Mouse (Mus musculus): ENCODE measurements around the gene Map4k5. TPM values are rescaled to one million over a fixed set of nuclear protein-coding genes. Genes with fewer than 3 reads are reported as not detected.
A peak's percentile ranks its signal among the peaks of the same experiment; 100 is the strongest.

Gene Map4k5
- polyA plus RNA-seq, 1 experiment from 2014 or later, result 24.1 TPM

DNA sequence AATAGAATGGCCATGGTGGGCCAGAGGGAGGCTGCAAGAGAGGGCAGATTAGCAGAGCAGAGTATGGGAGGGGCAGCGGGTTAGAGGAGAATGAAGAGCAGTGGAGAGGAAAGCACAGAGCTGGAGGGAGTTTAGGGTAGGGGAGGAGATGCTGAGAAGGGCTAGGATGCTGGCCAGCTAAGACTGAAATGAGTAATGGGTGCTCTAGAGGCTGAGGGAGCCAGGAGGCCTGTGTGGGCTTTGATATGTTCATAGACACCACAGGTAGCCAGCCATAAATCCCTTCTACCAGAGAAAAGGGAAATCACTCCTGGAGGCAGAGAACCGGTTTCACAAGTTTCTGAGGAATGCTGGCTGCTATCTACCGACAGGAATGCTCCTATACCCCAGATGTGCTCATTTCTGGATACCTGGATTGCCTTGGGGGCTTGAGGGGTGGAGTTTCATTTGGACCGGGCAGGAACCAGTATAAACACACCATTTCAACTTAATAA, 13.8 kb downstream of the Map4k5 start:
- Histone ChIP-seq H3K4me2 (ENCODE audit: low read length) (no peak overlapping the region), H3K9ac (ENCODE audit: low read depth, low read length) (no peak overlapping the region), H3K4me3 (ENCODE audit: low read depth, low read length) (no peak overlapping the region), H3K27ac (ENCODE audit: low read length) (no peak overlapping the region), H3K36me3 (ENCODE audit: control insufficient read depth, insufficient read depth, low read length) (no peaks in the 10 kb centered on the region), H3K27me3 (ENCODE audit: control insufficient read depth, insufficient read depth, low read depth, low read length) (no peaks in the 10 kb centered on the region), H3K4me1 (ENCODE audit: control insufficient read depth, insufficient read depth, low read length) (peaks cover 13% of the 10 kb centered on the region), H3K9me3 (replicated peaks; ENCODE audit: control insufficient read depth, low read length, poor library complexity, severe bottlenecking) (no peaks in the 10 kb centered on the region)
- peak; percentile 54; the same call in 1 of the 2 replicates for ATAC-seq
- 3% methylated on average over 4 of the region's 4 CpGs for WGBS

DNA sequence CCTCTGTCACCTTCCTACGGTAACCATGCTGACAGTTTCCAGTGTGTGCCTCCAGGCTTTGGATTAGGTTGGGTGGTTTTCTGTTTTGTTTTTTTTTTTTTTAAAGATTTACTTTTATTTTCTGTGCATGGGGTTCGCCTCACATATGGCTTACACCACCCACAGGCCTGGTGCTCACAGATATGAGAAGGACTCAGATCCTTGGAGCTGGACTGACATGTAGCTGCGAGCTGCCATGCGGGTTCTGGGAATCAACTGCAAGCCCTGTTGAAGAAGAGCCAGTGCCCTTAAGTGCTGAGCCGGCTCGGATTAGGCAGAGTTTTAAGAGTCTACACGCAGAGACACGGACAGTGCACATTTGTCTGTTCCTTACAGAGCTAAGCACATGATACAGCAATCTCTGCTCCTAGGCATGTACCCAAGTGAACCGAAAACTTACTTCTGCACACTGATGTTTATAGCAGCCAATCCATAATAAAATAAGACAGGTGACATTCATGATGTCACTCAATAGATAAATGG, 15.1 kb downstream of the Map4k5 start:
- ATAC-seq, result no peak
- Histone ChIP-seq H3K27ac (ENCODE audit: low read length) (no peak overlapping the region), H3K9ac (ENCODE audit: low read depth, low read length) (no peak overlapping the region), H3K4me1 (ENCODE audit: control insufficient read depth, insufficient read depth, low read length) (peaks cover 13% of the 10 kb centered on the region), H3K4me2 (ENCODE audit: low read length) (no peak overlapping the region), H3K4me3 (ENCODE audit: low read depth, low read length) (no peak overlapping the region), H3K36me3 (ENCODE audit: control insufficient read depth, insufficient read depth, low read length) (no peaks in the 10 kb centered on the region), H3K9me3 (replicated peaks; ENCODE audit: control insufficient read depth, low read length, poor library complexity, severe bottlenecking) (no peaks in the 10 kb centered on the region), H3K27me3 (ENCODE audit: control insufficient read depth, insufficient read depth, low read depth, low read length) (no peaks in the 10 kb centered on the region)
- WGBS, result 91% methylated on average over 9 of the region's 9 CpGs

DNA sequence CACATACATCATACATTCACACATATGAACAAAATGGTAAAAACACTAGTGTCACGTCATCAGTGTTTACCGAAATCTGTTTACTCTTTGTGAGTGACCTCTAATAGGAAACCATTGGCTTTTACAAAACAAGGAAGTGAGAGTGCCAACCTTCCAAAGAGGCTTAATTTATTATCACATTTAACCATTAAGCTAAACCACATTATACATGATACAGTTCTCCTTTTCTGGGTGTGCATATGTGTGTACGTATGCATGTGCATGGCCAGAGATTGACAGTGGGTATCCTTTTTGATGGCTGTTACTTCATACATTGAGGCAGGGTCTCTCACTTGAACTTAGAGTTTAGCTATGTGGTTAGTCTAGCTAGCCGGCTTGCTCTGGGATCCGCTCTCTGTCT, 21.4 kb downstream of the Map4k5 start:
- H3K4me2 ChIP-seq (ENCODE audit: low read length), result no peak overlapping the region
- ATAC-seq, result no peak
- no peak overlapping the region for H3K9ac ChIP-seq (ENCODE audit: low read depth, low read length)
- H3K27ac ChIP-seq (ENCODE audit: low read length), result no peak overlapping the region
- no peak overlapping the region for H3K4me3 ChIP-seq (ENCODE audit: low read depth, low read length)
- H3K27me3 ChIP-seq (ENCODE audit: control insufficient read depth, insufficient read depth, low read depth, low read length), result no peaks in the 10 kb centered on the region
- H3K4me1 ChIP-seq (ENCODE audit: control insufficient read depth, insufficient read depth, low read length), result no peaks in the 10 kb centered on the region
- no peaks in the 10 kb centered on the region for H3K9me3 ChIP-seq (replicated peaks; ENCODE audit: control insufficient read depth, low read length, poor library complexity, severe bottlenecking)
- WGBS, result 94% methylated on average over 5 of the region's 5 CpGs
- peaks cover 5% of the 10 kb centered on the region for H3K36me3 ChIP-seq (ENCODE audit: control insufficient read depth, insufficient read depth, low read length)

DNA sequence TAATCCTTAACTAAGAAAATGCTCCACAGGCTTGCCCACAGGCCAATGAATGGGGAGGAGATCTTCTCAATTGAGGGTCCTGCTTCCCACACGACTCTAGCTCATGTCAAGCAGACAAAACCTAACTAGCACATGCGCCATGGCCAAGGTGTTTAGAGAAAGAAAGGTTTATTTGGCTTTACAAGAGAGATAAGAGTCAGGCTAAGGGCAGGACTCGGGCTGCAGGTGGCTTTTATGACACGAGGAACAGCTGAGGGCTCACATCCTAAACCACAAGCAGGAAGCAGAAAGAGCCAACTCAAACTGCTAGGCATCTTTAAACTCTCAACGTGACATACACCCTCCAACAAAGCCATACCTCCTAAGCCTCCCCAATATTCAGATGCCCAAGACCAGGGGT, 25.7 kb downstream of the Map4k5 start:
- peaks cover 10% of the 10 kb centered on the region for H3K36me3 ChIP-seq (ENCODE audit: control insufficient read depth, insufficient read depth, low read length)
- no peak for ATAC-seq
- no peak overlapping the region for H3K4me2 ChIP-seq (ENCODE audit: low read length)
- H3K27ac ChIP-seq (ENCODE audit: low read length), result no peak overlapping the region
- H3K4me1 ChIP-seq (ENCODE audit: control insufficient read depth, insufficient read depth, low read length), result no peaks in the 10 kb centered on the region
- H3K4me3 ChIP-seq (ENCODE audit: low read depth, low read length), result no peak overlapping the region
- no peaks in the 10 kb centered on the region for H3K9me3 ChIP-seq (replicated peaks; ENCODE audit: control insufficient read depth, low read length, poor library complexity, severe bottlenecking)
- H3K27me3 ChIP-seq (ENCODE audit: control insufficient read depth, insufficient read depth, low read depth, low read length), result no peaks in the 10 kb centered on the region
- H3K9ac ChIP-seq (ENCODE audit: low read depth, low read length), result no peak overlapping the region
- 93% methylated on average over 5 of the region's 5 CpGs for WGBS

DNA sequence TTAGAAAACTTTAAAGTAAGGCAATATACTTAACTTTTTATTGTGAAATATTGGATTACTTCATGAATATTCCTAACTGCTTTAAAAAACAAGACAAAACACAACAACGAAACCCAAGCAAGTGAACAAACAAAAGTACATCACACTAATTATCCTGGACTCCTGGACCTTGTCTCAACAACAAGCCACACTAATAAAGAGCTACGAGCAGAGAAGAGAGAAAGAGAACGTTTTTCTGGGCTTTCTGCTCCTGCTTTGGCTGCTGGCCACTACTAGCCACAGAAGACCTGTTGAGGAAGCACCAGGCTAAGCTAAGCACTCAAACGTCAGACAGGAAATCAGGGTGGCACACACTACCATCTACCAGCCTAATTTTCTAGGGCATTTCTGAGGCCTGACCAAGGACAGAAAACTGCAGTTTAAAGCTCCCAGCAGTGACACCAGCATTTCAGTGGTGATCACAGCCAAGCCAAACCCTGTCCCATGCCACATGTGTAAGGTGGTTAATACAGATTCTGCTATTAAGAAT, 28.8 kb downstream of the Map4k5 start:
- ATAC-seq, result no peak
- Histone ChIP-seq H3K27ac (ENCODE audit: low read length) (no peak overlapping the region), H3K27me3 (ENCODE audit: control insufficient read depth, insufficient read depth, low read depth, low read length) (no peaks in the 10 kb centered on the region), H3K36me3 (ENCODE audit: control insufficient read depth, insufficient read depth, low read length) (0 out of 2 replicates have a peak, but pooled peaks cover 5% of the 10 kb centered on the region), H3K4me1 (ENCODE audit: control insufficient read depth, insufficient read depth, low read length) (no peaks in the 10 kb centered on the region), H3K9me3 (replicated peaks; ENCODE audit: control insufficient read depth, low read length, poor library complexity, severe bottlenecking) (no peaks in the 10 kb centered on the region), H3K4me3 (ENCODE audit: low read depth, low read length) (no peak overlapping the region), H3K9ac (ENCODE audit: low read depth, low read length) (no peak overlapping the region), H3K4me2 (ENCODE audit: low read length) (no peak overlapping the region)
- 54% methylated on average over 4 of the region's 4 CpGs for WGBS

DNA sequence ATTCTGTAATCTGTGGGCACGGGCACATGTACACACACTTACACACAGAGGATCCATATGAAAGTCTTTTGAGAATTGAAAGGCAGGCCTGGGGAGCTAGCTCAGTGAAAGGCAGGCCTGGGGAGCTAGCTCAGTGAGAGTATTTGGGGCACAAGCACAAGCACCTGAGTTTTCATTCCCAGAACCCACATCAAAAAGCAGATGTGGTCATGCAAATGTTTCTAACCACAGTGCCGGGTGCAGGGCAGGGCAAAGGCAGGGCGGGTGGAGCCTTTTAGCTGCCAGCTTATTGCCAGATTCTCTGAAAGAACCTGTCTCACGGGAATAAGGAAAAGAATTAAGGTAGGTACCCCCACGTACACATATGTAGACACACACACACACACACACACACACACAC, 29.5 kb downstream of the Map4k5 start:
- Histone ChIP-seq H3K27ac (ENCODE audit: low read length) (no peak overlapping the region), H3K36me3 (ENCODE audit: control insufficient read depth, insufficient read depth, low read length) (0 out of 2 replicates have a peak, but pooled peaks cover 5% of the 10 kb centered on the region), H3K4me2 (ENCODE audit: low read length) (no peak overlapping the region), H3K4me3 (ENCODE audit: low read depth, low read length) (no peak overlapping the region), H3K27me3 (ENCODE audit: control insufficient read depth, insufficient read depth, low read depth, low read length) (no peaks in the 10 kb centered on the region), H3K9me3 (replicated peaks; ENCODE audit: control insufficient read depth, low read length, poor library complexity, severe bottlenecking) (no peaks in the 10 kb centered on the region), H3K4me1 (ENCODE audit: control insufficient read depth, insufficient read depth, low read length) (no peaks in the 10 kb centered on the region), H3K9ac (ENCODE audit: low read depth, low read length) (no peak overlapping the region)
- 79% methylated on average over 5 of the region's 5 CpGs for WGBS
- ATAC-seq, result no peak

DNA sequence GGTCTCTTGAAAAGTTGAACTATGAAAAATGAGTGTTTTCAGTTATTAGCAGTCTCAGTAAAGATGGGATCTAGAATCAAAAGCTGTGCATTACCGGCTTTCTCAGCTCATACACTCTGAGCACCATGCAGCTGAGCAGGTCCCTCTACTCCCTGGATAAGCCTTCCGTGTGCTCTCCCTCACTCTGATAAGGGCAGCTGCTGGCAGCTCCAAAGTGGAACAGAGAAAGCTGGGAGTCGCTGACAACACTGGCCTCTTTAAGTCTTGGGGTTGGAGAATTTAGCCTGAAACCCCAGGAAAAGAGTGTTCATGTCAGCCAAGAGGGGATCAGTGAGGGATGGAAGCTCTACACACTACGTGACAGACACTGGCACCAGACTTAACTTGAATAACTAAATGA, 34.2 kb downstream of the Map4k5 start:
- H3K4me1 ChIP-seq (ENCODE audit: control insufficient read depth, insufficient read depth, low read length), result no peaks in the 10 kb centered on the region
- H3K27ac ChIP-seq (ENCODE audit: low read length), result no peak overlapping the region
- 93% methylated on average over 4 of the region's 4 CpGs for WGBS
- H3K9me3 ChIP-seq (replicated peaks; ENCODE audit: control insufficient read depth, low read length, poor library complexity, severe bottlenecking), result no peaks in the 10 kb centered on the region
- no peaks in the 10 kb centered on the region for H3K36me3 ChIP-seq (ENCODE audit: control insufficient read depth, insufficient read depth, low read length)
- no peak overlapping the region for H3K4me2 ChIP-seq (ENCODE audit: low read length)
- H3K27me3 ChIP-seq (ENCODE audit: control insufficient read depth, insufficient read depth, low read depth, low read length), result no peaks in the 10 kb centered on the region
- no peak overlapping the region for H3K9ac ChIP-seq (ENCODE audit: low read depth, low read length)
- H3K4me3 ChIP-seq (ENCODE audit: low read depth, low read length), result no peak overlapping the region
- ATAC-seq, result no peak

DNA sequence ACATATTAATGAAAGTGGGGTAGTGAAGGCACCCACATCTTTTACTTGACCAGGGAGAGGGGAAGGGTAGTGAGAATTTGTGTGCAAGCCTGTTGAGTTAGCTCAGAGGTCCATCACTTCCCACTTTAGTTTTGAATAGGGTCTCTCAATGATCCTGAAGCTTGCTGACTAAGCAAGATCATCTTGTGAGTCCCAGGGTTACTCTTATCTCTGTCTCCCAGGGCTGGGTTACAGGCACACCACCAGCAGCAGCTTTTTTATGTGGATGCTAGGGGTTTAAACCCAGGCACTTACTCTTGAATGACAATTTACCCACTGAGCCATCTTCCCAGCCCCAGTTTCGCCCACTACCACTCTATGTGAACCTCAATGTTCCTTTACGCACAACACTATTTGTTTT, 35.4 kb downstream of the Map4k5 start:
- Histone ChIP-seq H3K9ac (ENCODE audit: low read depth, low read length) (no peak overlapping the region), H3K9me3 (replicated peaks; ENCODE audit: control insufficient read depth, low read length, poor library complexity, severe bottlenecking) (no peaks in the 10 kb centered on the region), H3K27ac (ENCODE audit: low read length) (no peak overlapping the region), H3K27me3 (ENCODE audit: control insufficient read depth, insufficient read depth, low read depth, low read length) (no peaks in the 10 kb centered on the region), H3K4me3 (ENCODE audit: low read depth, low read length) (no peak overlapping the region), H3K4me1 (ENCODE audit: control insufficient read depth, insufficient read depth, low read length) (no peaks in the 10 kb centered on the region), H3K36me3 (ENCODE audit: control insufficient read depth, insufficient read depth, low read length) (no peaks in the 10 kb centered on the region), H3K4me2 (ENCODE audit: low read length) (no peak overlapping the region)
- WGBS, result 97% methylated on average over 2 of the region's 2 CpGs
- ATAC-seq, result no peak

DNA sequence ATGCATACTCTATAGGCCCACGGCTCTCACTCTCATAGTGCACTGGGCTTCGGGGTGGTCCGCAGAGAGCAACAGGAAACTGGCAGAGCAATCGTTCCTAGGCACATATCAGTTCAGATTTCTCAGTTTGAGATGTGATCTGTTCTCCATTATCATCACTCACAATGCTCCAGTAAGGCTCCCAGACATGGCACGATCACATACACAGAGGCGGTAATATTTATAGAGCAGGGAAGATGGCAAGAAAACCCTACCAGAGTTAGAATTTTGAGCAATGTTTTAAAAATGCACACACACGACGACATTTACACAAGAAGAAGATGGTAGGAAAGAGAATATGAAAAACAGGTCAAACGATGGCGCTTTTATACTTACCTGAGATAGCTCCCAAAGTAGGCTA, 36.6 kb downstream of the Map4k5 start:
- Histone ChIP-seq H3K4me2 (ENCODE audit: low read length) (no peak overlapping the region), H3K27me3 (ENCODE audit: control insufficient read depth, insufficient read depth, low read depth, low read length) (no peaks in the 10 kb centered on the region), H3K36me3 (ENCODE audit: control insufficient read depth, insufficient read depth, low read length) (no peaks in the 10 kb centered on the region), H3K4me3 (ENCODE audit: low read depth, low read length) (no peak overlapping the region), H3K4me1 (ENCODE audit: control insufficient read depth, insufficient read depth, low read length) (no peaks in the 10 kb centered on the region; the same call in 1 of the 2 replicates), H3K27ac (ENCODE audit: low read length) (no peak overlapping the region), H3K9me3 (replicated peaks; ENCODE audit: control insufficient read depth, low read length, poor library complexity, severe bottlenecking) (no peaks in the 10 kb centered on the region), H3K9ac (ENCODE audit: low read depth, low read length) (no peak overlapping the region)
- ATAC-seq, result no peak
- 97% methylated on average over 10 of the region's 10 CpGs for whole genome bisulfite sequencing
